Mouse (Mus musculus) bone marrow macrophage, adult 2 months (primary cell): ENCODE data around the gene Lypd6b. TPM values are rescaled to one million over a fixed set of nuclear protein-coding genes. Genes with fewer than 3 reads are reported as not detected.

Source experiments
- H3K27ac ChIP-seq: 2 replicates; pipeline ENCODE4 v1.5.1; 2012; ENCODE audit warnings: low read depth, low read length; ENCODE audit not compliant: insufficient read depth
- H3K4me1 ChIP-seq: 2 replicates; pipeline ENCODE4 v1.6.1; 2012; ENCODE audit warnings: low read length; ENCODE audit not compliant: control insufficient read depth, insufficient read depth
- H3K4me3 ChIP-seq: 2 replicates; pipeline ENCODE4 v1.5.1; 2012; ENCODE audit warnings: mild to moderate bottlenecking, low read length, moderate library complexity; ENCODE audit not compliant: insufficient read depth
- CTCF ChIP-seq: IDR thresholded peaks from 2 replicates; pipeline ENCODE4 v1.5.1; 2012; ENCODE audit warnings: low read depth, mild to moderate bottlenecking, low read length, moderate library complexity
- POLR2A ChIP-seq: IDR thresholded peaks from 2 replicates; pipeline ENCODE4 v1.6.1; 2012; ENCODE audit warnings: mild to moderate bottlenecking, low read depth, low read length, borderline replicate concordance
- polyA plus RNA-seq: library from polyadenylated mRNA; stranded (reverse); fragments of >200 nt; gene quantifications from 2 replicates; pipeline ENCODE4 v1.2.4, GENCODE M21; 2012; ENCODE audit not compliant: missing spikeins, insufficient read depth, insufficient read length

Gene Lypd6b
- polyA plus RNA-seq, 1 experiment: not detected

- no peak for TF ChIP-seq CTCF
- TF ChIP-seq POLR2A: no peak
- Histone ChIP-seq H3K4me3 (no peak overlapping the region), H3K27ac (no peak overlapping the region), H3K4me1 (peaks cover 10% of the 10 kb centered on the region)
Measured at GRCm38 (mm10) chr2:49815696-49816320, 28.3 kb downstream of the Lypd6b start.

DNA sequence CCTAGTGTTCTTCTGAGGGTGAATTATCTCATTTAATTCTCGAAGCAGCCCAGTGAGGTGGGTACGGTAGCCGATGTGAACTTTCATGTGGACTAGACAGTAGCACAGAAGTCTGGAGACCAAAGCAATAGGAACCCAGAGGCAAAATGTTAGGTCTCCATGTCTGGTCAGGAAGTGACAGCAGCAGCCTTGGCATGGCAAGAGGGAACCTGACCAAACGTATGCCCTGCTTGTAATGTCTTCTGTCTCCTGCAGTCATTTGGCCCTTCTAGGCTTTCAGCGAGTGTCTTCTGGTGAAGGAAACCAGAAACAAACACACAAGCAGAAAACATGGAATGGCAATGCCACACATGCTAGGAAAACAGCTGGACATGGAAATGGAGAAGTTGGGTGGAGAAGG is 29.1 kb downstream of the Lypd6b start:
- Histone ChIP-seq H3K4me1 (peaks cover 8% of the 10 kb centered on the region), H3K4me3 (no peak overlapping the region), H3K27ac (no peak overlapping the region)
- TF ChIP-seq POLR2A: no peak
- TF ChIP-seq CTCF: no peak

DNA sequence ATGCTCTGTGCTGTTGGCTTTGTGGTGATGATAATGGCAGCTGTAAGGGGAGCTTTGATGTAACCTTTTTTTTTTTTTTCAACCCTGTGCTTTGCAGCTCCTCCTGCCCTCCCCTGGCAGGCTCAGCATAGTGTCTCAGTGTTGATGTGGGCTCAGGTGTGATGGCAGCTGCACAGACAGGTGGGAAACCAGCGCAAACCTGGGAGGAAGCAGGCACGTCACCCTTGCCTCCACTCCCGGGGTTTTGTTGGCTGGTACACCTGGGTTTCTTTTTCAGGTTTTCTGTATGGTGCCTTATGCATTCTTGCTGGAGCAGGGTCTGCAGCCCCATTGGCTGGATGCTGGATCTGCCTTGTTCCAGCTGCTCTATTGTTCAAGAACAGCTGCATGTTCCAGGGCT is 29.7 kb downstream of the Lypd6b start:
- Histone ChIP-seq H3K4me1 (peaks cover 2% of the 10 kb centered on the region; the same call in 1 of the 2 replicates), H3K4me3 (no peak overlapping the region), H3K27ac (no peak overlapping the region)
- TF ChIP-seq POLR2A (no peak), CTCF (no peak)

DNA sequence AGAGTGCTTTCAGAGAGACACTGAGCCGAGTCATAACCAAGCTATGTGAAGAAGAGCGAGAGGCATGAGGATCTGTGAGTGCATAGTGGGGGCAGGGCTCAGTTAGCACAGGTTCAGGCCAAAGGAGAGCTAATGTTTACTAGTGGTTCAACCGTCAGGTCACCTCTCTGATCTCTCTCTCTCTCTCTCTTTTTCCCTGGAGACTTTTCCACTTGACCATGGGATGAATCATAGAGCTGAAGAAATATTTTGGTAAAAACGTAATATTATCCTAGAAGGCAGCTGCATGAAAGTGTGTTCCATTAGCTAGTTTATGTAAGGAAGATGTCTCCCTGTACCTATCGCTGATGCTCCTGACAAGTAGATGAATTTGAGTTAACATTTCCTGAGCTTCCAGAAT is 30.6 kb downstream of the Lypd6b start:
- TF ChIP-seq CTCF: no peak
- TF ChIP-seq POLR2A: no peak
- no peak overlapping the region for H3K27ac ChIP-seq
- H3K4me3 ChIP-seq: no peak overlapping the region
- H3K4me1 ChIP-seq: no peaks in the 10 kb centered on the region

GRCm38 (mm10) chr2:49822312-49822711 is 34.8 kb downstream of the Lypd6b start:
- no peak for TF ChIP-seq POLR2A
- TF ChIP-seq CTCF: no peak
- Histone ChIP-seq H3K4me3 (no peak overlapping the region), H3K27ac (no peak overlapping the region), H3K4me1 (no peaks in the 10 kb centered on the region)

GRCm38 (mm10) chr2:49825588-49825987 is 38.1 kb downstream of the Lypd6b start:
- no peak overlapping the region for H3K4me3 ChIP-seq
- H3K27ac ChIP-seq: no peak overlapping the region
- H3K4me1 ChIP-seq: no peaks in the 10 kb centered on the region
- TF ChIP-seq CTCF (no peak), POLR2A (no peak)

DNA sequence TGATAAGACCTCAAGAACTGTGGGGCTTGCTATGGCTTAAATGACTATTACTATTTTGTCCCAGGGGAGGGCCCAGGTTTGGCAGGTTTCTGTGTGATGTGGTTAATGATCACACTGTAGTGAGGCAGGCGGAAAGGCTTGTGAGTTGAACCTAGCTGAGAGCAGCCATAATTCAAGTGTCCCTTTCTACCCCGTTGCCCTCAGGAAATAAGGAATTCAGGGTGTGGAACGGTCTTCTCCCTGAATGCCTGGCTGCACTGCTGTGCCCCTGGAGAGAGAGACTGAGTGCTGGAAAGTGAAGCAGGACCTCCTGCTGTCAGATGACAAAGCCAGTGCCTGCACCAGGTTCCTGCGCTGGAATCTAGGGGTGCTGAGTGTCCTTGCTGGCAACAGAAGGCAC is 40.3 kb downstream of the Lypd6b start:
- no peak overlapping the region for H3K27ac ChIP-seq
- no peaks in the 10 kb centered on the region for H3K4me1 ChIP-seq
- no peak overlapping the region for H3K4me3 ChIP-seq
- TF ChIP-seq POLR2A (no peak), CTCF (no peak)

DNA sequence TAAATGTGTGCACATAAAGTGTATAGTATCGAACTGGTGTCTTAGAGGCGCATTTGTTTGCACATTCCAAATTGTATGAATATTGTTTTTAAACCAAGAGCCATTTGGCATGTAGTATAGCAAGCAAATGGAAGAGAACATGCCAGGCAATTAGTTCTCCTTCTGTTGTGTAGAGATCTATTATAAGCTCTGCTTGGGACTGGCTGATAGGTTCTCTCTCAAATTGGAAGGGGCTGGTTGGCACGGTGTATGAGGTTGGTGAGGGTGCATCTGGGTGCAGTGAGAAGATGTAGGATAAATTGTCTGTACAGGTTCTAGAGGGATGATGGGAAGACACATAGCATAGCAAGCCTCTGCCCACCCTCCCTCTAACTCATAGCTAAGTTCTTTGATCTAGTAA is 42.9 kb downstream of the Lypd6b start:
- Histone ChIP-seq H3K4me3 (no peak overlapping the region), H3K4me1 (no peaks in the 10 kb centered on the region), H3K27ac (no peak overlapping the region)
- TF ChIP-seq CTCF: no peak
- no peak for TF ChIP-seq POLR2A

- Histone ChIP-seq H3K4me1 (no peaks in the 10 kb centered on the region), H3K4me3 (no peak overlapping the region), H3K27ac (no peak overlapping the region)
- TF ChIP-seq CTCF (no peak), POLR2A (no peak)
Measured at GRCm38 (mm10) chr2:49832277-49832803, 44.9 kb downstream of the Lypd6b start.

GRCm38 (mm10) chr2:49837454-49838059 is 50.1 kb downstream of the Lypd6b start:
- Histone ChIP-seq H3K4me1 (no peaks in the 10 kb centered on the region), H3K27ac (no peak overlapping the region), H3K4me3 (no peak overlapping the region)
- TF ChIP-seq POLR2A (no peak), CTCF (no peak)
